Mouse (Mus musculus) erythroid progenitor cell, adult 5-6 weeks (primary cell): ENCODE data around the gene Akap14. TPM values are rescaled to one million over a fixed set of nuclear protein-coding genes. Genes with fewer than 3 reads are reported as not detected.
"Not testable (repeated sequence)": the region's sequence is repeated elsewhere in the genome, so short reads cannot be mapped to it uniquely, and the experiment has no call there.

Experiments
- ATAC-seq: replicated peaks from 2 replicates; pipeline ENCODE4 v1.8.0; 2016; ENCODE audit warnings: moderate number of reproducible peaks, mild to moderate bottlenecking, moderate TSS enrichment, inconsistent platforms; ENCODE audit not compliant: poor library complexity, low FRiP score, severe bottlenecking
- total RNA-seq, 2 experiments: library from RNA; stranded (forward) in 1 of 2; stranded (reverse) in 1 of 2; fragments of 150-400 nt in 1 of 2; fragments of 186-747, 209-891 nt in 1 of 2; gene quantifications; 2 replicates each; pipeline versions ENCODE4 v1.2.3 to v1.2.4; 2015 to 2017; ENCODE audit warnings: low replicate concordance in 2 of 2

Gene Akap14
- not detected in 2 replicates for total RNA-seq (2015; ENCODE audit: low replicate concordance)
- total RNA-seq (2017; ENCODE audit: low replicate concordance): not detected in 2 replicates

DNA sequence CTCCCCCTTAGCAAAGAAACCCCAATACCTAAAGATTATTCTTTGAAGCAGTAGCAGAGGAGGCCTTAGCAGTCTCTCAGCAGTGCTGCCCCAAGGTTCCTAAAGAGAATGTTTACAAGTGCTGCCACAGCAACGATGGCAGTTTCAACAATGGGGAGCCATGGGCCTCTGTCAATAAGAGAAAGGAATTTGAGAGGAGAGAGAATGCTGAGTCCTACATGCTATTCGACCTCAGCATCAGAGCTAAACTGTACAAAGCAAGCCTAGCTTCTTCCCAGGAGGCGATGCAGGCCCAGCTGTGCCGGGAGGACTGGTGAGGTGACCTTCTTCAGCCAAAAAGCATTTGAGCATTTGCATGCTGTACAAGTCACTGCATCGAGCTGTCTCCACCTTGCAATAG is at the start of gene Akap14:
Gene Akap14 (minus strand): TSS at position 101 of the 400 bp plus-strand sequence.
- ATAC-seq: no peak

DNA sequence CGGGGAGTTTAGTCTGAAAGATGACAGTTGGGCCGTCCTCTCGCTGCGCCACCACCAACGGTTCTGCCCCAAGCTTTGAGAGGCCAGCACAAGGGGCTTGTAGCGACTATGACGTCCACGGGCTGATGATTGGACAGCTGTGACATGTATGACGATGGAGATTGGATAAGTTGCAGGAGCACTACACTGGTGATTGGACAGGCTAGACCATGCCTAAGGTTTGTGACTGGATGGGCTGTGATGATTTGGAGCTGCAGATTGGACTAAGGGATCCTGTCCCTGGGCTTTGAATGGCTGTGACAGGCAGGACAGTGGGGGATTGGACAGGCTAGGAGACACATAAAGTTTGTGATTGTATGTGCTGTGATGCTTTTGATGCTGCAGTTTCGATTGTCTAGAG is 42.3 kb upstream of the Akap14 start, which contains the start of gene Gm9:
Gene Gm9 (minus strand): TSS at position 101 of the 400 bp plus-strand sequence.
- no peak for ATAC-seq

DNA sequence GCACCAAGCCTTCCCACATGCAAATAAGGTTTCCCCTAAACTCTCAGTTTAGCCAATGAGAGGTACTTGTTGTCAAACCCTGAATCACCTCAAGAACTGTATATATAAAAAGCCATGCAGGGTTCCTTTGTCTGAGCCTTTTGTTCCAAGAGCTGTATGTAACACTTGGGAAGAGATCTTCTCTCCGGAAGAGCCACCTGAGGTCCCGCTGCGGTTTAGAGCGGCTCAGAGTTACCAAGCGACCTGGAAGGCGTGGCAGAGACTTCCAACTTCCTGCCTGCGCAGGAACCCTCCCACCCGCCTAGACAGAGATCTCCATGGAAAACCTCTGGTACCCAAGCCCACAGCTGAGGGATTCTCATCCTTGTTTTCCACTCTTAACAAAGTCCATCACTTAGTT is 30.0 kb upstream of the Akap14 start:
- no peak for ATAC-seq

DNA sequence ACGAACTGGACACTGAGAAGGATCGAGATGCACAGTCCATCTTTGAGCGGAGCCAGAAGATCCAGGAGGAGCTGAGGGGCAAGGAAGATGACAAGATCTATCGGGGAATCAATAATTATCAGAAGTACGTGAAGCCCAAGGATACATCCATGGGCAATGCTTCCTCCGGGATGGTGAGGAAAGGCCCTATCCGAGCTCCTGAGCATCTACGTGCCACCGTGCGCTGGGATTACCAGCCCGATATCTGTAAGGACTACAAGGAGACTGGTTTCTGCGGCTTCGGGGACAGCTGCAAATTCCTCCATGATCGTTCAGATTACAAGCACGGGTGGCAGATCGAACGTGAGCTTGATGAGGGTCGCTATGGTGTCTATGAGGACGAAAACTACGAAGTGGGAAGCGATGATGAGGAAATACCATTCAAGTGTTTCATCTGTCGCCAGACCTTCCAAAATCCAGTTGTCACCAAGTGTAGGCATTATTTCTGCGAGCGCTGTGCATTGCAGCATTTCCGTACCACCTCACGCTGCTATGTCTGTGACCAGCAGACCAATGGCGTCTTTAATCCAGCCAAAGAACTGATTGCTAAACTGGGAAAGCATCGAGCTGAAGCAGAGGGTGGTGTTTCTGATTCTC is 23.2 kb upstream of the Akap14 start:
- ATAC-seq: 0 out of 2 replicates have a peak, but pooled peaks have one; percentile 49

DNA sequence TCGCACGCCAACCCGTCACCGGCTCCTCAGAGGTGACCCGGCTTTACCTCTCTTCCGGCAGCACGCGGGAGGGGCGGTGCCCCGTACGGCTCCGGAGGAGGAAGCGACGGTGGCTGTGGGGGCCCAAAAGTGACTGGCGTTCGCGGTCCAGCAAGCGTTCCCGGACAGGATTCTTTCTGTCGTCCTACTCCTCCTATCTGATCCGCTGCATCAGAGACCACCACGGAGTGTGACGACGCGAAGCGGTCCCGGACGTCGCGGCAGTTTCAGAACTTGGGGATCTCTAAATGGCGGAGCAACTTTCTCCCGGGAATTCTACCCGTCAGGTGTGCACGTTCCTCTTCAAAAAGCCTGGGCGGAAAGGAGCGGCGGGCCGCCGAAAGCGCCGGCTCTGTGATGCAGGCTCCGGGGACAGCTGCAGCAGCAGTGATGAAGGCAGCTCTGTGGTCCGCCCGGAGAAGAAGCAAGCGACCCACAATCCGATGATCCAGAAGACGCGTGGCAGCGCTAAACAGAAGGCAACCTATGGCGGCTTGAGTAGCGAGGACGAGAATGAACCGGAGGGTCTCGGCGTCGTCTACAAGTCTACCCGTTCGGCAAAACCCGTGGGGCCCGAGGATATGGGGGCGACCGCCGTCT is 22.6 kb upstream of the Akap14 start, which contains the start of the genes Ndufa1 and Rnf113a1:
Gene Ndufa1 (minus strand): TSS at position 59 of the 639 bp plus-strand sequence.
Gene Rnf113a1 (plus strand): TSS at position 141 of the 639 bp plus-strand sequence.
- ATAC-seq: peak; percentile 94

DNA sequence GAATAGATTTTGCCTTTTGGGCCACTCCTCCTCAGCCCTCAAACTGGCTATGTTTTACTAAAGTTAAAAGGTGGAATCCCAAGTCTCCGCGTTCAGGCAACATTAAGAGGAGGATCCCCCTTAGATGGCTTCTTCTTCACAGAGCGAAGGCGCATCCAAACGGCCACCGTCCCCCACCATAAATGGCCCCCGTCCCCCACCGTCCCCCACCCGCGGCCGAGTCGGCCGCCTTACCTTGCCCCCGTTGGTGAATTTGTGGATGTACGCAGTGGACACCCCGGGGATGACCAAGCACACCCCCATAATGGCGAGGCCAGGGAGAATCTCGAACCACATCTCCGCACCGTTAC is 22.1 kb upstream of the Akap14 start:
- ATAC-seq: 0 out of 2 replicates have a peak, but pooled peaks have one; percentile 10

DNA sequence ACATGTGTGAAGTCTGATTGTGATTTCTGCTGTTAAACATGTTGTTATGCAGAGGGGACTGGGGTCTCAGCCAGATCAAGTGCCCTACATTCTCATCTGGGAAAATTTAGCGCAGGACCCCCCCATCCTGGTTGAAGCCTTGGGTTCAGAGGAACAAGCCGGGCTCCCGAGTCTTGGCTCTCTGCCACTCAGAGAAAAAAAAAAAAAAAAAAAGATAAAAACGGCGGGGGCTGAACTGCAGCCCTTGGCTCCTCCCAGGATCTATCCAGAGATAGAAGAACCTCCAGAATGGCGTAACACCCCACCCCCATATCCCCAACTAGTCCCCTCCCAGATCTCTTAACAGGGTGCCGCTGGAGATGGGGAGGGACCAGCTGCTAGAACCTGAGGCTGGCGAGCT is 15.8 kb upstream of the Akap14 start:
- ATAC-seq: not testable (repeated sequence)

DNA sequence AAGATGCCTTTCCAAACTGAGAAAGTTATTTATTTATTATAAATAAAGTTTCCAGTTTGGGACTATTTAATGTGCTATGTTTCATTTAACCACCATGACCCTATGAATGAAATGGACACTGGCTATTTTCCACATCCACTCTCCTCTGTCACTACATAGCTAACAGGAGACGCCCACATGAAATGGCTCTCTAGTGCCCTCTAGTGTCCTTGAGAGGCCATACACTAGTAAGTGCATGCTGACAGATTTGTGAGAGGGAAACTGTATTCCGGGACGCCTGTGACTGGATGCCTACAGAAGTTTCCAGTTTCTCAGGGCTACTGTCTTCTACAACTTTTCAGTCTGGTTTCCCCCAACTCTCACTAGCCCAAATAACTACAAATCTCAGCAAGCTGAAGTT is 1.6 kb downstream of the Akap14 start:
- peak; percentile 72 for ATAC-seq

DNA sequence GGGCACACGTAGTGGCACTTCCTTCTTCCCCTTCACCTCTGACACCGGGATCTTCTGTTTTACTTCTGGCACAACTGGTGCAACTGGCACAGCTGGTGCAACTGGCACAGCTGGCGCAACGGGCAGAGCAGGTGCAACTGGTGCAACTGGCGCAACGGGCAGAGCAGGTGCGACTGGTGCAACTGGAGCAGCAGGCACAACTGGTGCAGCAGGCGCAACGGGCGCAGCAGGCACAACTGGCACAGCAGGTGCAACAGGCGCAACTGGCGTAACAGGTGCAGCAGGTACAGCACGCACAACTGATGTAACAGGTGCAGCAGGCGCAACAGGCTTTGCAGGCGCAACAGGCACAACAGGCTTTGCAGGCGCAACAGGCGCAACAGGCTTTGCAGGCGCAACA is 5.5 kb downstream of the Akap14 start:
- no peak for ATAC-seq

DNA sequence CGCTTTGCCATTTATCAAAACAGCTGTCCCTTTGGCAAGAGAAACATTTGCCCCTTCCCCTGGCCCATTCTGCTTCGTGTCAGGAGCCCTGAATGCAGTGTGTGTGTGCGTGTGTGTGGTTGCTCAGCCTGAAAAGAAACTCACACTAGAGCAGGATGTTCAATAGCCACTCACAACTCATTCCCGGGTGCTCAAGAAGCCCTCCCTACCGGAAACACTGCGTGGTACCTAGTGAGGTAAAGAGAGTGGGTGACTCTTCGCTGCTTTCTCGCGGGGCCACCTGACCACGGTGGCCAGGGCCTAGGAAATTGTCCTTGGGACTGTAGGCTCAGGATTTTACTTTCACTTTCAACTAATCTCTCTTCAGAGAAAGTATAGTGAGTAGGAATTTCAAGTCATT is 7.5 kb downstream of the Akap14 start:
- ATAC-seq: no peak

DNA sequence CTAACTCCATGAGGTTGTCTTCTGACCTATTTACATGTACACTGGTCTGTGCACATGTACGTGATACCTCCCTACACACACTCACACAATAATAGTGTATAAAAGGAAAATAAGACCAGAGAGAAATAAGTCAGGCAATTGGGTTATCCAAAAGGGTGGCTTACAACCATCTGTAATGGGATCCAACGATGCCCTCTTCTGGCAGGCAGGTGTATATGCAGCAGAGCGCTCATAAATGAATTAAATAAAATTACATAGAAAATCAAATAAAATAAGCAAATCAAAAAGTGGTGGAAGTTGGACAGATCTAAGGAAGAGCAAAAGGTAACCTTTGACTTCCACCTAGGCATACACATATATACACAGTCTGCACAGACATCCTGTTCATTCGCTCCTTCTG is 10.8 kb downstream of the Akap14 start:
- ATAC-seq: no peak

DNA sequence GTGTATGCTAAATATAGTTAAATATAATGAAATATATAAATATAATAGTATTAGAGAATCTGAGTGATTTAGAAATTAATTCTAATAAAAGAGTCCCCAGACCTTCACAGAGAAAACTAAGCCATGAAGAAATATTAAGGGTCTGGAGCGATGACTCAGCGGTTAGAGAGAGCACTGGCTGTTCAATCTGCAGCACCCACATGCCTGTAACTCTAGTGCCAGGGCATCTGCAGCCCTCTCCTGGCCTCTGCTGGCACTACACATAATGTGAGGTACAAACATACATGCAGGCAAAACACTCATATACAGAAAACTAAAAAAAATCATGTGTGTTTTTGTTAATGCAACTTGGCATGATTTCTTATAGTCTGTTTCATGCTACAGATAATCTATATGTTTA is 23.7 kb downstream of the Akap14 start:
- ATAC-seq: 0 out of 2 replicates have a peak, but pooled peaks have one; percentile 57

DNA sequence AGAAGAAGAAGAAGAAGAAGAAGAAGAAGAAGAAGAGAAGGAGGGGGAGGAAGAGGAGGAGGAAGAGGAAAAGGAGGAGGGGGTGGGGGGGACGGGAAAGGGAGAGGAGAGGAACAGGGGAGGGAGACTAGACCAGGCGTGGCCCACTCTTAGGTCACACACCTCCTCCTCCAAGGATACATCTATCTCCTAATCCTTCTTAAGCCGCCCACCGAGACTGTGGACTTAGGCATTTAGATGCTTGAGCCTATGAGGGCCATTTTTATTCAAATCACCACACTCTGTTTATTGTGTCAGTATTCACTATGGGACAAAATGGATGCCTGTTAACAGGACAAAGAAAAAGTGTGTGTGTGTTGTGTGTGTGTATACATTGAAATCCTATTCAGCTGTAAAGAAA is 24.1 kb downstream of the Akap14 start:
- ATAC-seq: not testable (repeated sequence)

DNA sequence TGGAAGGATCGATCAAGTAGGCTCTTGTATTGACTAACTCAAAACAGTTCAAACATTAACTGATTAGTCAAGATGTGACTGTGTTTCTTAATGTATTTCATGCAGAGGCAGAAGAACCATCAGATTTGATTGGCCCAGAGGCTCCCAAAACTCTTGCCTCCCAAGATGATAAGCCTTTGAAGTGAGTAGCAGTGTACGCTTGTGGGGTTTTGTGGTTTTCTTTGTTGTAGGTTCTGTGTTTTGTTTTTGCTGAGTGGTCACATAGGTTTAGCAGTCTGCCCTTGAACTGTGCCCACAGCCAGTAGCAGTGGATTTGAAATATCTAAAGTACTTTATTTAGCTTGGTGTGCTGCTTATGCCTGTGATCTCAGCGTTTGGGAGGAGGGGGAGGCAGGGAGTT is 26.9 kb downstream of the Akap14 start:
- no peak for ATAC-seq

DNA sequence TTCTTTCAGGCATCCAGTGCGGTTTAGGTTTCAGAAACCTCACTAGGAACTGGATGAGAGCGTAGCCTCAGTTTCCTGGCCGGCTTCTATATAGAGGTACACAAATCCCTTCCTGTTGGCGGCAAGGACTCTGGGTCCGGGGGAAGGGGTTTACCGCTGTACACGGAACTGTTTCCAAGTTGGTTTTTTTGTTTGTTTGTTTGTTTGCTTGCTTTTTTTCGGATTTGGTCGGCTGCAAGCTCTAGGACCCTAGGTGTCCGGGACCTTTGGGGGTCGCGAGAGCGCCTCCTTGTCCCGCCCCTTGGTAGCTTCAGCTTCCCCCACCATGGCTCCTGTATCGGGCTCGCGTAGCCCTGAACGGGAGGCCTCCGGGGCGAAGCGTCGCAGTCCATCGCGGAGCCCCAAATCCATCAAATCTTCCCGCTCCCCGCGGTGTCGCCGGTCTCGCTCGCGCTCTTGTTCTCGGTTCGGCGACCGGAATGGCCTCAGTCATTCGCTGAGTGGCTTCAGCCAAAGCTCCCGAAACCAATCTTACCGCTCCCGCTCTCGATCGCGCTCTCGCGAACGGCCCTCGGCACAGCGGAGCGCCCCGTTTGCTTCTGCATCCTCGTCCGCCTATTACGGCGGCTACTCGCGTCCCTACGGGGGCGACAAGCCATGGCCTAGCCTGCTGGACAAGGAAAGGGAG is 41.8 kb downstream of the Akap14 start, which contains the start of gene Nkap:
Gene Nkap (plus strand): TSS at position 125 of the 688 bp plus-strand sequence.
- ATAC-seq: peak; percentile 88

DNA sequence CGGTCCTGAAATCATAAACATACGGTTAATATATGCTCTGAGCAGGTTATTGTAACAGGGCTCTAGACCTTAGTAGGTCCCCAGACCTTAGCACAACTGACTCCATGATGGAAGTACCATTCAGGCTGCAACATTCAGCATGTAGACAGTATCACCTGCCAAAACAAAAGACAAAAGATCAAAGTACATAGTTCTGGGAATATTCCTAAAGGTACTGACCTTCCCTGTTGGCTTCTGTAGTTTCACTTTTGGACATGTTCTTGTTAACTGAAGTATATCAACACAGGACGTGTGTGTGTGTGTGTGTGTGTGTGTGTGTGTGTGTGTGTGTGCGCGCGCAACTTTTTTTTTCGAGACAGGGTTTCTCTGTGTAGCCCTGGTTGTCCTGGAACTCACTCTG is 43.1 kb downstream of the Akap14 start:
- ATAC-seq: no peak

DNA sequence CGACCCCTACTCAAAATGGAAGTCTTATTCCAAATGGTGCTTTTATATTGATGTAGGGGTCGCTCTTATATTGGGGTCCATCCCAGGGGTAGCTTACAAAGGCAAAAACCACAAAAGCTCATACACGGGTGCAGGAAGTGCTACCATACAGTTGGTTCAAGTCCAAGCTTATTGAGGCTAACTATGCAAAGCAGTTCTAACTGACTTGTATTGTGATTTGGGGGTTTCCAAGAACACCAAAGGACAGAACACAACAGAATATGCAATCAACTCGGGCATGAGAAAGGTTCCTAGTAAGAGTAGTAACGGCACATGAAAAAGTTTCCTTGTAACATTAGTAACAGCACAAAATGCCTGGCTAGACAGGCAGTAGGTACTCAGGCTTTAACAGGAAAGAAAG is 48.4 kb downstream of the Akap14 start:
- no peak for ATAC-seq

DNA sequence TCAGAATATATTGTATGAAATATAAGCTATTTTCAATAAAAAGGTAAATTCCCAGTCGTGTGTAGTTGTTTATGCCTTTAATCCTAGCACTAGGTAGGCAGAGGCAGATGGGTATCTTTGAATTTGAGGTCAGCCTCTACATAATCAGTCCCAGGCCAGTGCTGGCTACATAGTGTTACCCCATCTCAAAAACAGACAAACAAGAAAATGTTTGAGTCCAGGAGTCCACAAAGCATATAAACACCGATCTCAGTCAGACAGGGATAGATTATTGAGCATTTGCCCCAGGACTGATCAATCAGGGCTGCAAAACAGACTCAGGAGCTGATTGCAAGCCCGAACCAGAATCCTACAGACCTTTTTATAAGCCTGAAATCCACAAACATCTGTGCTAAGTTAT is 49.1 kb downstream of the Akap14 start:
- no peak for ATAC-seq

DNA sequence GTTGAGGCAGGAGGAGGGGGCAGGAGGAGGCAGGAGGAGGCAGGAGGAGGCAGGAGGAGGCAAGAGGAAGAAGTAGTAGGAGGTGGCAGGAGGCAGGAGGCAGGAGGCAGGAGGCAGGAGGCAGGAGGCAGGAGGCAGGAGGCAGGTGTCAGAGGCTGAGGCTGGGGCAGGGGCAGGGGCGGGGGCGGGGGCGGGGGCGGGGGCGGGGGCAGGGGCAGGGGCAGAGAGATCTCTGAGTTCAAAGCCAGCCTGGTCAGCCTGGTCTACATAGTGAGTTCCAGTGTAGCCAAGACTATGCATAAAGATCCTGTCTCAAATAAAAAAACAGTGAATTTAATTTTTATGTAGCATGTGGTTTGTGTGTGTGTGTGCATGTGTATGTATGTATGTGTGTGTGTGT is 51.6 kb downstream of the Akap14 start:
- ATAC-seq: no peak

DNA sequence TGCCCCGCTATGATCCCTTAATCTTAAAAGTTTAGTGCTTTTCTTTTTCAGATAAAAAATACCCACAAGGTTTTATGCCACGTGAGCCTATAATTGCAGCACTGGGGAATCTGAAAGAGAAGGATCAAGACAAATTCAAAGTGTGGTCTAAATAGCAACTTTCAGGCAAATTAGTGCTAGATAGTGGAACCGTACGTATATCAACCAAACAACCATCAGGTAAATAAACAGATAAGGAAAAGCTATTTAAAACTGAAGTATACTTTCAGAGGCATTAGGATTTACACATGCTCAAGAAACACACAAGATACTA is 57.8 kb downstream of the Akap14 start:
- no peak for ATAC-seq
